Mouse (Mus musculus) bone marrow macrophage, adult 2 months (primary cell): ENCODE data around the gene Omt2b.

Experiments
- CTCF ChIP-seq: IDR thresholded peaks from 2 replicates; pipeline ENCODE4 v1.5.1; 2012; ENCODE audit warnings: low read depth, mild to moderate bottlenecking, low read length, moderate library complexity
- POLR2A ChIP-seq: IDR thresholded peaks from 2 replicates; pipeline ENCODE4 v1.6.1; 2012; ENCODE audit warnings: mild to moderate bottlenecking, low read depth, low read length, borderline replicate concordance

- no peak for TF ChIP-seq POLR2A
- no peak for TF ChIP-seq CTCF
Measured at GRCm38 (mm10) chr9:78368671-78369293, 41.4 kb downstream of the Omt2b start.
